Mouse (Mus musculus): ENCODE results near the gene Olfr1471.
"Not testable (repeated sequence)": the region's sequence is repeated elsewhere in the genome, so short reads cannot be mapped to it uniquely, and the experiment has no call there.

DNA sequence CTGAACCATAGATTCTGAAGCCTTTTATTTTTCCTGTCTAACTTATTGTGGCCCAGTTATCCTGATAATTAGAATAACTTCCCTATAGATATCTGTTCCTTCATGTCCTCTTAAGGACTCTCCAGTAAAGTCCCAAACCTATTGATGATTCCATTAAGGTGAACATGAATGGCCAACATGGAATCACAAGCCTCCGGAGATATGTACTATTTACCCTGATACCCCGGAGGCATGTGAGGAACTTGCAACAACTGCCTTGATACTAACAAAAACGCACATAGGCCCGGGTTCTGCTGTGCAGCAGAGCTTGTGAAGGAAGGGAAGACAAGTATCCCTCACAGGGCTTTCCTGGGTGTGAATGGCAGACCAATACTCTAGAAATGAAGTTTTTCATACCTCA is 26.1 kb downstream of the Olfr1471 start, which contains the start of gene Olfr1474:
- TF ChIP-seq CTCF (IDR thresholded peaks at IDR 0.05; ENCODE audit: low read depth); EP300 (optimal IDR thresholded peaks at IDR 0.05): not testable (repeated sequence)
